Mouse (Mus musculus): ENCODE measurements around the gene Gm5089. TPM values are rescaled to one million over a fixed set of nuclear protein-coding genes. Genes with fewer than 3 reads are reported as not detected.

The Gm5089 gene
- polyA plus RNA-seq, 1 experiment from 2014 or later = not detected

DNA sequence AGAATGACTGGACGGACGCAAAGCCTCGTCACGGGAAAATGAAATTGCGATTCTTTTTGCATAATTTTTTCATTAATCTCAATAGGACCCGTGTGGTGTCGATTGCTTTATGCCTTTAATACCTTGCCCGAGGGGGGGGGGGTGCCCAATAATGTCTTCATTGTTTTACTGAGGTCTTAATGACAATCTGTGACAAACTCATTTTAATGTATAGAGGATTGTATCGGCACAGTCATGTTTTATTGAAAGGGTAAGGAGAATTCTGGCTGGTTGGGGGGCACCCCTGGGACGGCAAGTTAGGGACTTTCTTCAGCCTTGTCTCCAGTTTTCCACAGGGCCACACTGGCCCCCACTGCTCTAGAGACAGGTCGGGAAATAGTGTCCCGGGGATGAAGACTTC, 45.7 kb downstream of the Gm5089 start:
- H3K4me3 ChIP-seq (ENCODE audit: low read depth, low read length) = no peak overlapping the region
- no peaks in the 10 kb centered on the region for H3K9me3 ChIP-seq (ENCODE audit: low read length)
- H3K4me2 ChIP-seq (replicated peaks; ENCODE audit: low read depth, low read length) = no peak overlapping the region
- H3K36me3 ChIP-seq (ENCODE audit: insufficient read depth, low read length) = no peaks in the 10 kb centered on the region
- DNase-seq (ENCODE audit: low spot score) (no peak), ATAC-seq (no peak)
- peaks cover 5% of the 10 kb centered on the region for H3K4me1 ChIP-seq (ENCODE audit: insufficient read depth, low read depth, low read length)
- no peak for TF ChIP-seq CTCF (IDR thresholded peaks at IDR 0.05)
- no peak for TF ChIP-seq EP300 (IDR thresholded peaks at IDR 0.05)
- no peak overlapping the region for H3K27ac ChIP-seq (ENCODE audit: low read length)
- H3K9ac ChIP-seq (replicated peaks; ENCODE audit: low read depth) = no peak overlapping the region
- WGBS = 68% methylated on average over 12 of the region's 12 CpGs
- peaks cover 21% of the 10 kb centered on the region for H3K27me3 ChIP-seq (replicated peaks; ENCODE audit: insufficient read depth, low read length)

DNA sequence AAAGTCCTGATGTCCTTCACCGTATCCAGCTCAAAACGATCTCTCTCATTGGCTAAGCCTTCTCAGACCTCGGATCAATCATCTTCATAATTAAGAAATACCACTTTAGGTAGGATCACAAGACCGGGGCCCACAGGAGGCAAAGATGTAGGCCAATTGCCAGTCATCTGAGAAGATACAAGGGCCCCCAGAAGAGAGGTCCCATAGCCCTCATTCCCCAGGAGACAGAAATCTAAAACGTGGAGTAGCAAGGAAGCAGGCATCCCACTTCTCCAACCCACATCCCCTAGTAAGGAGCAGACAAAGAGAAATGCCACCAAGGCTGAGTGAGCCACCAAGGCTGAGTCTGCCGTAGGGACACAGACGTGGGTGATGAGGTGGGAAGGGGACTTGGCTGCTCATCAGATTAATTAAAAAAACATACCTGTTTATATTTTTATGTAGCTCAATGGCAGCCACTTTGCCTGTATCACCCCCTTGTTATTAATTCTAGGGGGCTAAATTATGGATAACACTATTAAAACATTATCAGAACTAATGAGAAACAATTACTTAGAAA, 46.2 kb downstream of the Gm5089 start:
- H3K4me2 ChIP-seq (replicated peaks; ENCODE audit: low read depth, low read length) = no peak overlapping the region
- 80% methylated on average over 7 of the region's 7 CpGs for WGBS
- no peak overlapping the region for H3K9ac ChIP-seq (replicated peaks; ENCODE audit: low read depth)
- DNase-seq (ENCODE audit: low spot score) (no peak), ATAC-seq (no peak)
- peaks cover 21% of the 10 kb centered on the region for H3K27me3 ChIP-seq (replicated peaks; ENCODE audit: insufficient read depth, low read length)
- H3K9me3 ChIP-seq (ENCODE audit: low read length) = no peaks in the 10 kb centered on the region
- H3K4me1 ChIP-seq (ENCODE audit: insufficient read depth, low read depth, low read length) = peaks cover 5% of the 10 kb centered on the region
- H3K4me3 ChIP-seq (ENCODE audit: low read depth, low read length) = no peak overlapping the region
- H3K36me3 ChIP-seq (ENCODE audit: insufficient read depth, low read length) = no peaks in the 10 kb centered on the region
- H3K27ac ChIP-seq (ENCODE audit: low read length) = no peak overlapping the region
- TF ChIP-seq EP300 (IDR thresholded peaks at IDR 0.05) (no peak), CTCF (IDR thresholded peaks at IDR 0.05) (no peak)

DNA sequence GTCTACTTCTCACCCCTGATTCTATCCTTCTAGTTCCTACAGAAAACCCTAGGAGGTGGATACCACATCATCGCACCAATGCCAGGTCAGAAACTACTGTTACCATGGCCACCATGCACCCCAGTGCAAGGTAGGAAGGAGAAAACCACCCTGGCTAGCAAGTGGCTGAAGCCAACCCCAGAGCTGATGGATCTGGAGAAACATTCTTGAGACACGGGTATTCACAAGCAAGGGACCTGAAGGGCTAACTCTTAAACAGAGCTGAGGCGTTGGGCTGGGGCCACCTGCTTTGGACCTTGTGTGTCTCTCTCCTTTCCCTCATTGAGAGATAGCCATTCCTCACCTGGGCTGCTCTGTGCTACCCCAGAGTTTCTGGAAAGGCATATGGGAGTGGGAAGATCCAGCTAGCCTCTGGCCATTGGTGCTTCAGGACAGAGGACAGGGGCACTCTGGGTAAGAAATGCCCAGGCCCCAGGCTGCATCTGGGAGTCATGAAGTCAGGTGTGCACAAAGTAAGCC, 47.4 kb downstream of the Gm5089 start:
- H3K9me3 ChIP-seq (ENCODE audit: low read length) = no peaks in the 10 kb centered on the region
- 72% methylated on average over 3 of the region's 3 CpGs for WGBS
- H3K4me1 ChIP-seq (ENCODE audit: insufficient read depth, low read depth, low read length) = peaks cover 5% of the 10 kb centered on the region
- peaks cover 21% of the 10 kb centered on the region for H3K27me3 ChIP-seq (replicated peaks; ENCODE audit: insufficient read depth, low read length)
- TF ChIP-seq EP300 (IDR thresholded peaks at IDR 0.05) = no peak
- no peak for TF ChIP-seq CTCF (IDR thresholded peaks at IDR 0.05)
- H3K9ac ChIP-seq (replicated peaks; ENCODE audit: low read depth) = no peak overlapping the region
- H3K36me3 ChIP-seq (ENCODE audit: insufficient read depth, low read length) = no peaks in the 10 kb centered on the region
- no peak overlapping the region for H3K4me2 ChIP-seq (replicated peaks; ENCODE audit: low read depth, low read length)
- DNase-seq (ENCODE audit: low spot score) (no peak), ATAC-seq (no peak)
- H3K27ac ChIP-seq (ENCODE audit: low read length) = no peak overlapping the region
- H3K4me3 ChIP-seq (ENCODE audit: low read depth, low read length) = no peak overlapping the region

DNA sequence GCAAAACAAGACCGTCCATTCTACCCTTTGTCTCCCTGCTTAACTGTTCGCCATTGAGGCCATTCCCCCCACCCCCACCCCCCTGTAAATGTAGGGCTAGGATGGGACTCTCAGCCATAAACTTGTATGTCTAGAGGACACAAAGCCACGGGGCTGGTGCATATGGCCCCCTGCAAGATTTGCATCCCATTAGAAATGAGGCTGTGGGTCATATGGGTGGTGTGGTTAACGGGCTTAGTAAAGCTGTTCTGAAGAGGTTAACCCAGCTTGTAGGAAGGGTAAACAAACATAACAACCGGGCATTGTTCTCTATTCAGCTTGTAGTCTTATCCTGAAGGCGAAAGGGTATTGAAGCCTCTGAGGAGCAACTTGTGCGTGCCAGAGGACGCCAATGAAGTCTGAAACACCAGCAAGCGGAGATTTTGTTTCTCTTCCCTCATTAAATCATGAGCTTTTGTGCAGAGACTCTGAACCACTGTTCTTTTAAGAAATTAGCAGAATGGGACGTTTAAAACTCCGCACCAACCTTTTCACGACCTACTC, 48.1 kb downstream of the Gm5089 start:
- no peak overlapping the region for H3K4me3 ChIP-seq (ENCODE audit: low read depth, low read length)
- H3K4me1 ChIP-seq (ENCODE audit: insufficient read depth, low read depth, low read length) = peaks cover 5% of the 10 kb centered on the region
- H3K27ac ChIP-seq (ENCODE audit: low read length) = no peak overlapping the region
- no peaks in the 10 kb centered on the region for H3K9me3 ChIP-seq (ENCODE audit: low read length)
- H3K27me3 ChIP-seq (replicated peaks; ENCODE audit: insufficient read depth, low read length) = peaks cover 21% of the 10 kb centered on the region
- DNase-seq (ENCODE audit: low spot score) (no peak), ATAC-seq (no peak)
- no peak overlapping the region for H3K4me2 ChIP-seq (replicated peaks; ENCODE audit: low read depth, low read length)
- H3K36me3 ChIP-seq (ENCODE audit: insufficient read depth, low read length) = no peaks in the 10 kb centered on the region
- TF ChIP-seq EP300 (IDR thresholded peaks at IDR 0.05) (no peak), CTCF (IDR thresholded peaks at IDR 0.05) (no peak)
- WGBS = 55% methylated on average over 12 of the region's 12 CpGs
- H3K9ac ChIP-seq (replicated peaks; ENCODE audit: low read depth) = no peak overlapping the region

DNA sequence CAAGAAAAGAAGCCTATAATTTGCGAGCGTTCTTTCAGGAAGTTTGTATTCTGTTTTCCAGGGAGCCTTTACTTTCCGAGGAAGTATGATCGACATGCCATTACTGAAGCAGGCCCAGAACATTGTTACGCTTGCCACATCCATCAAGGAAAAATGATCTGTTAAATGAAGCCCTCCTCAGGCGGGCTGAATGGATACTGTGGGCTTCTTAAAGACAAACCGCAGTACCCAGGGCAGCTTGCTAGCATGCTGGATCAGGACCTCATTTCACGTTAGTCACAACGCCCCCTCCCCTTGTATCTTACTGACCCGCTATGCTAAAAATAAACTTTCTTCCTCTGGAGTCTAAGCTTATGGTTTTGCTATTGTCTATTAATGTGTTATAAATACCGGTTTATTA, 49.0 kb downstream of the Gm5089 start:
- H3K4me1 ChIP-seq (ENCODE audit: insufficient read depth, low read depth, low read length) = peaks cover 4% of the 10 kb centered on the region
- H3K4me2 ChIP-seq (replicated peaks; ENCODE audit: low read depth, low read length) = no peak overlapping the region
- 57% methylated on average over 11 of the region's 11 CpGs for WGBS
- no peak for DNase-seq (ENCODE audit: low spot score)
- no peak for ATAC-seq
- H3K4me3 ChIP-seq (ENCODE audit: low read depth, low read length) = no peak overlapping the region
- no peak overlapping the region for H3K9ac ChIP-seq (replicated peaks; ENCODE audit: low read depth)
- no peaks in the 10 kb centered on the region for H3K36me3 ChIP-seq (ENCODE audit: insufficient read depth, low read length)
- peaks cover 17% of the 10 kb centered on the region for H3K27me3 ChIP-seq (replicated peaks; ENCODE audit: insufficient read depth, low read length)
- TF ChIP-seq CTCF (IDR thresholded peaks at IDR 0.05) (no peak), EP300 (IDR thresholded peaks at IDR 0.05) (no peak)
- H3K9me3 ChIP-seq (ENCODE audit: low read length) = no peaks in the 10 kb centered on the region
- H3K27ac ChIP-seq (ENCODE audit: low read length) = no peak overlapping the region

DNA sequence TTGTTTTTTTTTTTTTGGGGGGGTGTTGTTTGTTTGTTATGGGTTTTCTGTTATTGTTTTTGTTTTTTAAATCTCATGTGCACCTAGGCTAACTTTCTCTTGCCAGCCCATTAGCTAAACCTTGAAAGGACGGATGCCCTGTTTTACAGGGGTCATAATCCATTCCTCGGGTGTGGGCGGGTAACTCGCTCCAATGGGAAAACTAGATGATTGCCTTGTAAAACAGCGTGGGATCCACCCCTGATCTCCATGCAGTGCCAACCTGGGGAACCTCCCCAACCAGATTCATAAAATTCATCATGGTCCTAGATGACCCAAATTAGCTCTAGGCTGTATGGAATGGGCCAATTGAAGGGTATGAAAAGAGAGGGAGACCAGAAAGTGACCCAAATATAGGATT, 51.0 kb downstream of the Gm5089 start:
- H3K9ac ChIP-seq (replicated peaks; ENCODE audit: low read depth) = no peak overlapping the region
- H3K4me3 ChIP-seq (ENCODE audit: low read depth, low read length) = no peak overlapping the region
- no peak overlapping the region for H3K4me2 ChIP-seq (replicated peaks; ENCODE audit: low read depth, low read length)
- H3K27me3 ChIP-seq (replicated peaks; ENCODE audit: insufficient read depth, low read length) = no peaks in the 10 kb centered on the region
- DNase-seq (ENCODE audit: low spot score) (no peak), ATAC-seq (no peak)
- H3K27ac ChIP-seq (ENCODE audit: low read length) = no peak overlapping the region
- TF ChIP-seq CTCF (IDR thresholded peaks at IDR 0.05) (no peak), EP300 (IDR thresholded peaks at IDR 0.05) (no peak)
- no peaks in the 10 kb centered on the region for H3K36me3 ChIP-seq (ENCODE audit: insufficient read depth, low read length)
- no peaks in the 10 kb centered on the region for H3K9me3 ChIP-seq (ENCODE audit: low read length)
- 85% methylated on average over 5 of the region's 5 CpGs for WGBS
- H3K4me1 ChIP-seq (ENCODE audit: insufficient read depth, low read depth, low read length) = no peaks in the 10 kb centered on the region

Data from lung, postnatal 0 days (tissue).